Mouse (Mus musculus) E14TG2a.4 (cell line): ENCODE results near the gene Pcsk4.

Experiments
- H3K27me3 ChIP-seq: 2 replicates; pipeline ENCODE4 v1.6.1; 2014; ENCODE audit warnings: low read length, control low read depth; ENCODE audit not compliant: insufficient read depth
- H3K36me3 ChIP-seq: 2 replicates; pipeline ENCODE4 v1.6.1; 2014; ENCODE audit warnings: low read length, control low read depth; ENCODE audit not compliant: insufficient read depth
- H3K4me1 ChIP-seq: replicated peaks from 2 replicates; pipeline ENCODE4 v1.6.1; 2014; ENCODE audit warnings: low read depth, low read length, control low read depth
- H3K4me3 ChIP-seq: replicated peaks from 2 replicates; pipeline ENCODE4 v1.5.1; 2014; ENCODE audit warnings: mild to moderate bottlenecking, low read length
- H3K9me3 ChIP-seq: 2 replicates; pipeline ENCODE4 v1.6.1; 2014; ENCODE audit warnings: low read length, control low read depth
- CTCF ChIP-seq: conservative IDR thresholded peaks from 2 replicates; pipeline ENCODE4 v1.5.1; 2014; ENCODE audit warnings: low read length
- NANOG ChIP-seq: IDR thresholded peaks from 2 replicates; pipeline ENCODE4 v1.6.1; 2014; ENCODE audit warnings: borderline replicate concordance, low read length, mixed read lengths
- POU5F1 ChIP-seq: IDR thresholded peaks from 2 replicates; pipeline ENCODE4 v1.6.1; 2014; ENCODE audit warnings: low read length, borderline replicate concordance

Gene Pcsk4

GRCm38 (mm10) chr10:80331636-80332524, 2.6 kb upstream of the Pcsk4 start:
- peak overlapping the region; percentile 88; the same call in 1 of the 2 replicates for H3K4me3 ChIP-seq
- H3K9me3 ChIP-seq, result no peaks in the 10 kb centered on the region
- TF ChIP-seq CTCF (no peak), POU5F1 (no peak)
- peaks cover 75% of the 10 kb centered on the region for H3K4me1 ChIP-seq
- H3K36me3 ChIP-seq, result peaks cover 42% of the 10 kb centered on the region
- H3K27me3 ChIP-seq, result peaks cover 13% of the 10 kb centered on the region; the same call in 1 of the 2 replicates

GRCm38 (mm10) chr10:80330888-80331287, 1.6 kb upstream of the Pcsk4 start:
- Histone ChIP-seq H3K4me3 (peak overlapping the region; percentile 88), H3K36me3 (peaks cover 33% of the 10 kb centered on the region), H3K27me3 (peaks cover 16% of the 10 kb centered on the region; the same call in 1 of the 2 replicates), H3K4me1 (peaks cover 69% of the 10 kb centered on the region), H3K9me3 (no peaks in the 10 kb centered on the region)
- no peak for TF ChIP-seq NANOG
- TF ChIP-seq POU5F1, result no peak
- TF ChIP-seq CTCF, result no peak

DNA sequence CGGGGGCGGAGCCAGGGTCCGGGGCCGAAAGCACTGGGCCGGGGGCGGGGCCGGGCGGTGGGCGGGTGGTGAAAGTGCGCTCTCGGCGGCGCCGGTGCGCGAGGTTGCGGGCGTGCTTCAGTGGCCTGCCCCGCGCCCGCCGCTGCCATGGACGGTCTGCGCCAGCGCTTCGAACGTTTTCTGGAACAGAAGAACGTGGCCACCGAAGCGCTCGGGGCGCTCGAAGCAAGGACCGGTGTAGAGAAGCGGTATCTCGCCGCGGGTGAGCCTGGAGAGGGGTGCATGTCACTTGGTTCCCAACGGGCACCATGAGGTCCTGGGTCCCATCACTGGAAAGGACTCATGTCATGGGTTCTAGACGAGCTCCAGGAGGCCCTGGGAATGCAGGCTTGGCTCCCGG, 786 bp upstream of the Pcsk4 start:
- H3K4me3 ChIP-seq, result peak overlapping the region; percentile 88
- H3K4me1 ChIP-seq, result peaks cover 68% of the 10 kb centered on the region
- H3K27me3 ChIP-seq, result peaks cover 24% of the 10 kb centered on the region
- peaks cover 25% of the 10 kb centered on the region for H3K36me3 ChIP-seq
- no peak for TF ChIP-seq NANOG
- H3K9me3 ChIP-seq, result no peaks in the 10 kb centered on the region

DNA sequence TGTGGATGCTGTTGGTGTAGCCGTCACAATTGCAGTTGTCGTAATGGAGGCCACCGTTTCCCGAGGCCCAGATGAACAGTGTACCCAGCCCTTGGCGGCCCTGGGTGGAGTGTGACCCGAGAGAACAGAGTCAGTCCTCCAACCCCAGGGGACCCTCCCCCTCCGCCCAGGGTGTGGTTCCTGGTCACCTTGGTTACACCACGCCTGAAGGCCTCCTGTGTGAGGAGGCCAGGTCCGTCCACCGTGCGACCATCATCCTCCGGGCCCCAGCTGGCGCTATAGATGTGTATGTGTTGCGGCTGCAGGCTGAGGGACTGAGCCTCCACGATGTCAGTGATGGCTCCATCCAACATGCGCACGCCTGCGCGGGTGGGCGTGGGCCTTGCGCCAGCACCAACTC, 4.3 kb downstream of the Pcsk4 start:
- Histone ChIP-seq H3K4me3 (peak overlapping the region; percentile 26), H3K27me3 (peaks cover 38% of the 10 kb centered on the region), H3K9me3 (no peaks in the 10 kb centered on the region), H3K4me1 (peaks cover 60% of the 10 kb centered on the region), H3K36me3 (no peaks in the 10 kb centered on the region; the same call in 1 of the 2 replicates)
- TF ChIP-seq POU5F1 (no peak), NANOG (no peak), CTCF (no peak)

DNA sequence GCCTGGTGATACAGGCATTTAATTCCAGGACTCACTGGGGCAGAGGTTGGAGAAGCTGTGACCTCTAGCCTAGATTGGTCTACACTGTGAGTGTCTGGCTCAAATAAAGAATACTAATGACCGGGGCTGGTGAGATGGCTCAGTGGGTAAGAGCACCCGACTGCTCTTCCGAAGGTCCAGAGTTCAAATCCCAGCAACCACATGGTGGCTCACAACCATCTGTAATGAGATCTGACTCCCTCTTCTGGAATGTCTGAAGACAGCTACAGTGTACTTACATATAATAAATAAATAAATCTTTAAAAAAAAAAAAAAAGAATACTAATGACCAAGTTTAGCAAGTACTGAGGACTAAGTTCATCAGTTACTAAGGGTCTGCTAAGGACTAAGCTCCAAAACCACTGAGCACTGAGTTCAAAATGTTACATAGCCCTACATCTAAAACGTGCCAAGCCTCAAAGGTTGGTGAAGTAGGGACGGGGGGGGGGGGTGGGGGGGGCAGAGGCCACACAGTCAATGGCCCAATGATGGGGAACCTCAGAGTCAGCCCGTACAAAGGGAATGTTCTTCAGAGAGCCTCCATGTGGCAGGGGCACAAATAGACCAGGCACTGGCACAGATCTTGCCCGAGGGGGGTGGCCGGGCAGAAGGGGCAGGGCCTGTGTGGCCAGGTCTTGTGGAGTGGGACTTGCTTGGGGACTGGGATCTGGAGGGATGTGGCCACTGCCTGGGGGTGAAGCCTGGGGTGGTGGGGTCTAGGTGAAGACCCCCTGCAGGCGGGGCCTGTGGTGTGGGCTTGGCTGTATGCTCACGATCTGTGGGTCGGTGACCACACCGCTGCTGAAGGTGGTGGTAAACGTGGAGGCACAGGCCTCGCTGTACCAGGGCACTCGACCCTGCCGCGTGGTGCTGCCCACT, 4.9 kb downstream of the Pcsk4 start:
- H3K4me1 ChIP-seq, result peaks cover 64% of the 10 kb centered on the region
- H3K36me3 ChIP-seq, result peaks cover 2% of the 10 kb centered on the region
- peak overlapping the region; percentile 26 for H3K4me3 ChIP-seq
- no peaks in the 10 kb centered on the region for H3K9me3 ChIP-seq
- H3K27me3 ChIP-seq, result peaks cover 38% of the 10 kb centered on the region
- TF ChIP-seq CTCF (no peak), NANOG (no peak), POU5F1 (no peak)

- Histone ChIP-seq H3K36me3 (peaks cover 11% of the 10 kb centered on the region), H3K4me1 (peaks cover 66% of the 10 kb centered on the region), H3K9me3 (no peaks in the 10 kb centered on the region), H3K27me3 (peaks cover 38% of the 10 kb centered on the region), H3K4me3 (peak overlapping the region; percentile 81)
- no peak for TF ChIP-seq CTCF
- TF ChIP-seq POU5F1, result no peak
- TF ChIP-seq NANOG, result no peak
Observed at GRCm38 (mm10) chr10:80323261-80324119, 5.8 kb downstream of the Pcsk4 start.

- Histone ChIP-seq H3K27me3 (peaks cover 38% of the 10 kb centered on the region), H3K36me3 (peaks cover 18% of the 10 kb centered on the region), H3K4me3 (peak overlapping the region; percentile 81), H3K9me3 (no peaks in the 10 kb centered on the region), H3K4me1 (peaks cover 69% of the 10 kb centered on the region)
- no peak for TF ChIP-seq NANOG
- no peak for TF ChIP-seq POU5F1
- TF ChIP-seq CTCF, result no peak
Observed at GRCm38 (mm10) chr10:80322811-80323211, 6.5 kb downstream of the Pcsk4 start.
